Mouse (Mus musculus): Measurements from ENCODE around the gene Tfcp2. TPM values are rescaled to one million over a fixed set of nuclear protein-coding genes. Genes with fewer than 3 reads are reported as not detected.

The Tfcp2 gene
- 11.7 and 11.8 TPM in 2 replicates for polyA plus RNA-seq (2015; fragmentation: Nextera tagmentation; extraction: Ambion mirVana)

GRCm38 (mm10) chr15:100551326-100552307 is at the start of gene Tfcp2:
Tfcp2 (minus strand) TSS chr15:100552008.

GRCm38 (mm10) chr15:100599276-100600046 is 47.7 kb upstream of the Tfcp2 start, which contains the start of gene Pou6f1:
Pou6f1 (minus strand) TSS chr15:100599984.

GRCm38 (mm10) chr15:100495102-100495501 is 56.7 kb downstream of the Tfcp2 start, which contains the start of gene Csrnp2:
Csrnp2 (minus strand) TSS chr15:100495488.

GRCm38 (mm10) chr15:100468295-100469188 is 83.3 kb downstream of the Tfcp2 start, which contains the start of gene Letmd1:
Letmd1 (plus strand) TSS chr15:100469023.

Other genes with a start within 250 kb of the Tfcp2 start
- 3.8 and 4.6 TPM in 2 replicates for gene Mettl7a1, start 247.9 kb downstream of the Tfcp2 start, polyA plus RNA-seq (2015; fragmentation: Nextera tagmentation; extraction: Ambion mirVana)
- gene Mettl7a3, start 217.1 kb downstream of the Tfcp2 start, polyA plus RNA-seq (2015; fragmentation: Nextera tagmentation; extraction: Ambion mirVana), result not detected in 2 replicates
- gene Methig1, start 198.9 kb downstream of the Tfcp2 start, polyA plus RNA-seq (2015; fragmentation: Nextera tagmentation; extraction: Ambion mirVana), result not detected in 2 replicates
- gene Mettl7a2, start 198.8 kb downstream of the Tfcp2 start, polyA plus RNA-seq (2015; fragmentation: Nextera tagmentation; extraction: Ambion mirVana), result not detected in 2 replicates
- gene Higd1c, start 187.5 kb downstream of the Tfcp2 start, polyA plus RNA-seq (2015; fragmentation: Nextera tagmentation; extraction: Ambion mirVana), result not detected in 2 replicates
- gene Gm5475, start 129.9 kb downstream of the Tfcp2 start, polyA plus RNA-seq (2015; fragmentation: Nextera tagmentation; extraction: Ambion mirVana), result 0.05 TPM in 1 of 2 replicates, not detected in the other
- gene Slc11a2, start 126.9 kb downstream of the Tfcp2 start, polyA plus RNA-seq (2015; fragmentation: Nextera tagmentation; extraction: Ambion mirVana), result 9.4 and 11.9 TPM in 2 replicates
- 15.8 and 16.8 TPM in 2 replicates for gene Letmd1, start 83.0 kb downstream of the Tfcp2 start, polyA plus RNA-seq (2015; fragmentation: Nextera tagmentation; extraction: Ambion mirVana)
- gene Csrnp2, start 56.5 kb downstream of the Tfcp2 start, polyA plus RNA-seq (2015; fragmentation: Nextera tagmentation; extraction: Ambion mirVana), result 2.6 TPM in 2 replicates
- gene Pou6f1, start 48.0 kb upstream of the Tfcp2 start, polyA plus RNA-seq (2015; fragmentation: Nextera tagmentation; extraction: Ambion mirVana), result 1.7 and 2.1 TPM in 2 replicates
- 173 and 184 TPM in 2 replicates for gene Dazap2, start 63.3 kb upstream of the Tfcp2 start, polyA plus RNA-seq (2015; fragmentation: Nextera tagmentation; extraction: Ambion mirVana)
- 36.3 and 37.9 TPM in 2 replicates for gene Smagp, start 84.9 kb upstream of the Tfcp2 start, polyA plus RNA-seq (2015; fragmentation: Nextera tagmentation; extraction: Ambion mirVana)
- 5.9 and 8.8 TPM in 2 replicates for gene Bin2, start 117.5 kb upstream of the Tfcp2 start, polyA plus RNA-seq (2015; fragmentation: Nextera tagmentation; extraction: Ambion mirVana)
- 46.2 and 59.1 TPM in 2 replicates for gene Cela1, start 135.9 kb upstream of the Tfcp2 start, polyA plus RNA-seq (2015; fragmentation: Nextera tagmentation; extraction: Ambion mirVana)
- gene Galnt6, start 177.4 kb upstream of the Tfcp2 start, polyA plus RNA-seq (2015; fragmentation: Nextera tagmentation; extraction: Ambion mirVana), result 8.1 and 9.8 TPM in 2 replicates
- 4.1 and 4.9 TPM in 2 replicates for gene Slc4a8, start 209.7 kb upstream of the Tfcp2 start, polyA plus RNA-seq (2015; fragmentation: Nextera tagmentation; extraction: Ambion mirVana)